Mouse (Mus musculus): Measurements from ENCODE around the gene Arsb.

GRCm38 (mm10) chr13:93897943-93898826 lies 126.8 kb downstream of the Arsb start:
- no peak for TF ChIP-seq CTCF (IDR thresholded peaks at IDR 0.05; ENCODE audit: insufficient read depth, low read length)
- no peak for TF ChIP-seq POLR2A (IDR thresholded peaks at IDR 0.05; ENCODE audit: borderline replicate concordance, extremely low read depth, low read depth, low read length)
